Mouse (Mus musculus): ENCODE measurements around the gene Krtap6-2. TPM values are rescaled to one million over a fixed set of nuclear protein-coding genes. Genes with fewer than 3 reads are reported as not detected.

Krtap6-2 gene
- polyA plus RNA-seq, 1 experiment from 2014 or later, result not detected

Other genes starting within 250 kb of the Krtap6-2 start
- not detected in 2 replicates for gene 1110057P08Rik, start 245.4 kb downstream of the Krtap6-2 start, polyA plus RNA-seq (2014; fragmentation: Nextera tagmentation; extraction: Ambion mirVana)
- gene Krtap20-2, start 214.2 kb downstream of the Krtap6-2 start, polyA plus RNA-seq (2014; fragmentation: Nextera tagmentation; extraction: Ambion mirVana), result not detected in 2 replicates
- gene Krtap21-1, start 16.2 kb downstream of the Krtap6-2 start, polyA plus RNA-seq (2014; fragmentation: Nextera tagmentation; extraction: Ambion mirVana), result not detected in 2 replicates
- not detected in 2 replicates for gene Krtap8-1, start 67.8 kb upstream of the Krtap6-2 start, polyA plus RNA-seq (2014; fragmentation: Nextera tagmentation; extraction: Ambion mirVana)
- not detected in 2 replicates for gene Krtap7-1, start 88.2 kb upstream of the Krtap6-2 start, polyA plus RNA-seq (2014; fragmentation: Nextera tagmentation; extraction: Ambion mirVana)
- not detected in 2 replicates for gene Krtap11-1, start 151.1 kb upstream of the Krtap6-2 start, polyA plus RNA-seq (2014; fragmentation: Nextera tagmentation; extraction: Ambion mirVana)

Data from liver, embryonic 11.5 days (tissue).